Mouse (Mus musculus) megakaryocyte, adult 5-6 weeks (primary cell): ENCODE measurements around the gene Apoa2. TPM values are rescaled to one million over a fixed set of nuclear protein-coding genes. Genes with fewer than 3 reads are reported as not detected.

Experiments
- ATAC-seq: 2 replicates; pipeline ENCODE4 v1.8.0; 2016; ENCODE audit warnings: mild to moderate bottlenecking, inconsistent platforms; ENCODE audit not compliant: poor library complexity, severe bottlenecking
- total RNA-seq, 2 experiments: library from RNA; stranded (forward) in 1 of 2; stranded (reverse) in 1 of 2; fragments of 153-499, 151-499 nt in 1 of 2; fragments of 221-1000, 200-1000 nt in 1 of 2; gene quantifications; 2 replicates each; pipeline versions ENCODE4 v1.2.3 to v1.2.4; 2015 to 2017

The Apoa2 gene
- total RNA-seq, 2 experiments from 2014 or later, result not detected

DNA sequence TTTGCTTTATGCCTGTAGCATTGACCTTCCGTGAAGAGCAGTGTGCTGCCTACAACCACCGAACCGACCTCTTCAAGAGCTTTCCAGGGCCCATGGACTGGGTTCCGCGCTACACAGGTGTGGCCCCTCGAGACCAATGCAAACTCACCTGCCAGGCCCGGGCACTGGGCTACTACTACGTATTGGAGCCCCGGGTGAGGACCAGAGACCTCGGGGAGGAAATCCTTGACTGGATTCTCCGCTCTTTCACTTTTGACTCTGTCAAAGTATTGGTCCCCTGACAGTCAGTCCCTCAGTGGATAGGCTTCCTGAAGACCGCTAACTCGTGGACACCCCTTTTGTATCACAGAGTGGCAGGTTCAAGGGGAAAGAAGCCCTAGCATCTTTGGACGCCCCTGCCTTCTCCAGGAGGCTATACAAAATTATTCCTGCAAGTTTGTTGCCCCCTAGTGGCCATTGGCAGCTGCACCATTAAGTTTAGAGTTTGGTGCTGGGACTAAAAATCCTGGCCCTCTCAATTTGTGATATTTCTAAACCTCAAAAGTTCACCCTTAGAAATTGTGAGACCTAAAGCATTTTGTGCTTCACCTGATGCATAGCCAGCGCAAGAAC, 32.2 kb downstream of the Apoa2 start:
- peak; percentile 74 for ATAC-seq

DNA sequence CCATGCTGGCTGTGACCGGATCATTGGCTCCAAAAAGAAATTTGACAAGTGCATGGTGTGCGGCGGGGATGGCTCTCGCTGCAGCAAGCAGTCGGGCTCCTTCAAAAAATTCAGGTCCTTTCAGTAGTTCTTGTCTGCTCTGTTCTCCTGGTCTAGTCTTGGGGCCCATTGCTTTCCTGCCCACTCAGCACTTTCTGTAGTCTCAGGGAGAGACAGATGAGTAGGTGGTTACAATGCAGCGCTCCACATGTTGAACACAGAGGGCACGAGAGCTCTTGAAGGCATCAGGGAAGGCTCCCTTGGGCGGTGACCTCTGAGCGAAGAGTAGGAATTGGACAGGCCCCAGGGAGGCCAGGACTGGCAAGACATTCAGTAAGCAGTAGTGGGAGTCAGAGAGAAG, 32.9 kb downstream of the Apoa2 start:
- ATAC-seq, result no peak

DNA sequence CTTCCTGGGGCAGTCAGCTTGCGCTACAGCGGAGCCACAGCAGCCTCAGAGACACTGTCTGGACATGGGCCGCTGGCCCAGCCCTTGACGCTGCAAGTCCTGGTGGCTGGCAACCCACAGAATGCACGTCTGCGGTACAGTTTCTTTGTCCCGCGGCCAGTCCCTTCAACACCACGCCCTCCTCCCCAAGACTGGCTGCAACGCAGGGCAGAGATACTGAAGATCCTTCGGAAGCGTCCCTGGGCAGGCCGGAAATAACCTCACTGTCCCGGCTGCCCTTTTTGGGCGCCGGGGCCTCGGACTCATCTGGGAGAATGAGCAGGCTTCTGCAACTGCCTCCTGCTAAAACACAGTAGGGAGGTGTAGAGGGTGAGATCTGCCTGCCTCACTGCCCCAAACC, 34.1 kb downstream of the Apoa2 start:
- ATAC-seq, result no peak

DNA sequence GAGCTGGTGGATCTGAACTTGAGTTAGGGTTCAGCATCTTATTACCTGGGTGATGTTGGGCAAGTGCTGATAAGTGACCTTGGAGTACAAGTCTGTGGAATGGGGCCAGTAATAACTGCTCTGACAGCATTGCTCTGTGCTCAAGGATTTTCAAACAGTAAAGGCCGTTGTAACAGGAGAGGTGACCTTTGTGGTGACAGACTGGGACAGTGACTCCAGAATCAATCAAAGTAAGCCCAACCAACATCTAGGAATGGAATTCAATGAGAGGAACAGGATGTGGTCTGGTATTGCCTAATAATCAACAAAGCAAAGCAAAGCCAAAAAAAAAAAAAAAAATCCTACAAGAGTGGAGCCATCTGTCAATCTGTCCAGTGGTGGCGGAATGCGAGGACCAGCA, 35.5 kb downstream of the Apoa2 start:
- ATAC-seq, result 0 out of 2 replicates have a peak, but pooled peaks have one; percentile 16

DNA sequence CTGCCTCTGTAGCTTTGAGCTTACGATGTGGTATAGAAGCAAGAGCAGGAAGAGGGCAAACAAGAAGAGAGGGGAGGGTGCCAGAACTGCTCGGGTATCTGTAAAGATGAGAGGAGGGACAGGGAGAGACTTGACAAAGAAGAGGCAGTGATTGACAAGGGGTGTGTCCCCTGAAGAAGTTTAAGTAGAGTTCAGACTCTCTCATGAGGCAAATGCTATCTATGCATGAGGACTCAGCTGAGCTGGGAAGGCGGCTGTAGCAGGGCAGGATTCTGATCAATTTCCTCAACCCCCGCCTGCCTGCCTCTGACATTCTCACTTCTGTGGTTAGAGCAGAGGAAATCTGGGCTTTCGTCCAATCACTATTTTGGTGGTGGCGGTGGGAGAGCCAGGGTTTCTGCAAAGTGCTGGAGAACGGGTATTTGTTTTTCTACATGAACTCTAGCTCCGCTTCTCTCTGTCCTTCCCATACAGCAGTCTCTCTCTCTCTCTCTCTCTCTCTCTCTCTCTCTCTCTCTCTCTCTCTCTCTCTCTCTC, 37.8 kb downstream of the Apoa2 start:
- 0 out of 2 replicates have a peak, but pooled peaks have one; percentile 15 for ATAC-seq

DNA sequence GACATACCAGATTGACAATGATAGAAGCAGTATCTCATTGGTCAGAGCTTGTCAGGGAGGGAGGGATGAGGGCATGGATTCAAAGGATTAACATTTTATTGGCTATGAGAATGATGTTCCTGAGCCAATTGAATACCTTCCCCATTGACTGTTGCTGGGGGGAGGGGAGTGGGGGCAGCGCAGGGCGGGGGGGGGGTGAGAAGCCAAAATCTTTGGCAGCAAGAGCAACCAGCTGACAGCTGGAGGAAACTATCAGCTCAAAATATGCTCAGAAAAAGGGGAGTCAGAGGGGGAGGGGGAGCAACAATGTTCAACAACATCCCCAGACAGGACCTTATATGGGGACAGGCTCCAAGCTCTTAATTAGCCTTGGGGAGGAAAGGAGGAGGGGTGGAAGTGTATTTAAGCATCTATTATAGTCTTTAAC, 38.3 kb downstream of the Apoa2 start:
- ATAC-seq, result no peak

DNA sequence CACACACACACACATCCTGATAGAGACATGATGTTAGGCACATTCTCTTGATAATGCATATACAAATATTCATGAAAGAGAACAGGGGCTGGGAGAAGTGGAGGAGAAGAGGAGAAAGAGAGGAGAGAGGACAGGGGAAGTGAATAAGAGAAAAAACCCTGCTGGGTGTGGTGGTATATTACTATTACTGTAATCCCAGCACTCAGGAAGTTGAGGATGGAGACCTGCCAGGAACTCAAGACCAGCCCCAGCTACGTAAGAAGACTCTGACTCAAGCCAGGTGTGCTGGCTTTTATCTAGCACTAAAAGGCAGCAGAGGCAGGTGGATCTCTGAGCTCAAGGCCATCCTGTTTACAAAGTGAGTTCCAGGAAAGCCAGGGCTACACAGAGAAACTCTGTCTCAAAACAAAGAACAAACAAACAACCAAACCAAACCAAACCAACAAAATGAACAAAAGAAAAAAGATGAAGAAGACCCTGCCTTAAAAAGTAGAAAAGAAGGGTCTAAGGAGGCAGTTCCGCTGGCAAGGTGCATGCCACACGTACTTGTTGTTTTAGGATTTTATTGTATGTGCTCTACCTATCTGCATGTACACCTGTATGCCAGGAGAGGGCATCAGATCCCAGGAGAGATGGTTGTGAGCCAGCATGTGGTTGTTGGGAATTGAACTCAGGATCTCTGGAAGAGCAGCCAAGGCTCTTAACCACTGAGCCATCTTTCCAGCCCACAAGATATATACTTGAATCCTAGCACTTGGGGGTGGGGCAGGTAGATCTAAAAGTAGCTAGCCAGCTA, 39.0 kb downstream of the Apoa2 start:
- peak; percentile 54; the same call in 1 of the 2 replicates for ATAC-seq

DNA sequence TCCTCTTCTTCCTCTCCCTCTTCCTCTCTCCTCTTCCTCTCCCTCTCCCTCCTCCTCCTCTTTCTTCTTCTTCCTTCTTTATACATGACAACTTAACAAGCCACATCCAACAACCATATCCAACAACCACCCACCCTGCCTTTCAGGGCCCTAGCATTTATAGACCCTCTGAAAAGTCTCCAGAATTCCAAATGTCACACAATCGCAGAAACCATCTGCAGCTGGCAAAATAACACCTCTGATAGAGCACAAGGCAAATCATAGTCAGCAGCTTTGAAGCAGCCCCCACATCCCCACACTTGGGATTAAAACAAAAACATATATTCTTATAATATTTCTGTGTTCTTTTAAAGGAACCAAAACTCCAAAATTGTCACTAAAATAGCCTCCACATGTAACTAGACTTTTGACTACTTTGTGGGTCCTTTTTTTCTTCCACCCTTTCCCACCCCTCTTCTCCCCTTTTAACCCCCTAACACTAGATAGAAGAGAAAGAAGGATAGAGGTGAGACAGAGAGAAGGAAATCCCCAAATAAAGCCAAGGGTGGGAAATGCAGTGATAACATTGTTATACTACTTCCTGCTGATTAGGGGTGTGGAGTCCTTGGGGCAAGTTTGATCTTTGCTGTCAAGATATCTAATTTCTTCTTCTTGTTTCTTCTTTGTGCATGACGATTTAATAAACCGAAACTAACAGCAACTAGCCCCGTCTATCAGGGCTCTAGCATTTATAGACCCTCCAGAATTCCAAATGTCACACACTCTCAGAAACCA, 41.3 kb downstream of the Apoa2 start:
- ATAC-seq, result no peak

DNA sequence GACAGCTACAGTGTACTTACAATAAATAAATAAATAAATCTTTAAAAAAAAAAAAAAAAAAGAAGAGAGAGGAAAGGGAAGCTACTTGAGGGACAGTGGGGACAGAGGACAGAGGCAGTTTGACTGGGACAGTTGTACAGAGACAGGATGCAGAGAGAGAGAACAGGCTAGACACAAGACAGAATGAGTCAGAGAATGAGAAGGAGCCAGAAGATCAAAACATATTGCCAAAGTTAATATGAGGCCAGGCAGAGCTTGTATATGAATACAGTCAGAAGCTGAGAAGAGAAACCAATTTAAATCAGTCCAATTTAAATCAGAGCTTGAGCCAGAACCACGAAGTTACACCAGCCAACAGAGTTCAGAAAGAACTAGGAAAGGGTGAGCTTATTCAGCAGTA, 43.5 kb downstream of the Apoa2 start:
- ATAC-seq, result no peak

DNA sequence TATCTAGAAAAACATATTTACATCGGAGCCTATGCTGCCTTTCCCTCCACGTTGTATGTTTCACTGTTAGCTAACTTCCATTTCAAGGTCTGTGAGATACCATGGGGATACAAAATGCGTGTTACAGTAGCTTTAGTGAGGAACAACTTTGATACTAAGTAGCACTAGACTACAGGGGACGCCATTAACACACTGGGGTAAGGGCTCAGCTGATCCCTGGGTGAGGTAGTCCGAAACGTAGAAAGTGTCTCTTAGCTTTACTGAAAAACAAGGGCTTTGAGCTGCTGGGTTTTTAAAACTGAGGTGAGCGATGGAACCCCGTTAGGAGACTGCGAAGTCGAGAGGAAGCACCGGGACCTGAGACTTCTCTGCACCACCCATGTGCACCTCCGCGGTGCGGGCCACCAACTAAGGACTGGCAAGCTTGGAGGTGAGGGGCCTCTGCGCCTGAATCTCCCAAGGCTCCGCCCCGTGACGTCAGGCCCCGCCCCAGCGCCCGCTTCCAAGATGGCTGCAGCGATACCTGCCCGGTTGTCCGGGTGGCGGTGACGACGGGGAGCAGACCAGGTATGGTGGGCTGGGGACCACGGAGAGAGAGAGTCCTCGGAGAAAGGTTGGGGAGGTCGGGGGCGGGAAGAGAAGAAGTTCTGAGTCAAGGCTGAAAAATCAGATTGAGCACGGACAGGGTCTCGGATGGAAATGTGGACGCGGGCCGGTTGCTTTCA, 45.2 kb downstream of the Apoa2 start, which contains the start of gene B4galt3:
TSS of gene B4galt3 (plus strand) at position 481 of the 725 bp plus-strand sequence.
- peak; percentile 87 for ATAC-seq

DNA sequence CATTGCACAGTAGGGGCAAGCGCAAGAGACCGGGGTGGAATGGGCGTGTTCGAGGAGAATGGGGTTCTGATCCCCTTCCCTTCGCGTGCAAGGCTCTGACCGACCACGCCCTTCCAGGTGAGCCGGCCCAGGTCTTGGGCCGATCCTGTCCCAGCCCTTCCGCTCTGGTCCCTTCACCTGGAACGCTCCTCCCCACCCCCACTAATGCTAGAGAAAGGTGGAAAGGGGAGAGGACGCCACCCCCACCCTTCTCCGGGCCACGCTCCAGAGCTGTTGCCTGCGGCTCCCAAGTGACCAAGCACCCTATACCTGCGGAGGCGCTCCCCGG, 45.7 kb downstream of the Apoa2 start:
- peak; percentile 33 for ATAC-seq

DNA sequence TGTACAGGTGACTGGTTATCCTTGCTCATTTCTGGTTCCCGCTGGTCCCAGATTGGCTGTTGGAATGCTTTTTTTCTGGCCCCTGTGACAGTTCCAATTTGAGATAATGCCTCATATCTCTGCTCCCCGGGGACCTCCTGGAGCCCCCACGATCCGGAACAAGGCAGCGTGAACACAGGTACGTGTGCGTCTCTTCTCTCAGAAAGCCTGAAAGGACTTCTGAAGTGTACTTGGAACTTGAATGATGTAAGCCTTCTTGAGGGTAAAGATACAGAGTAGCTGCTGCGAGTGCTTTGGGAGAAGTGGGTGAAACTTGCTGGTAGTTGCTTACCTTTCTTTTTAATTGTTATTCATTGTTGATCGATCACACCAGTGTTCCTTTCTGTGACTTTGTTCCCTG, 46.3 kb downstream of the Apoa2 start:
- ATAC-seq, result no peak

DNA sequence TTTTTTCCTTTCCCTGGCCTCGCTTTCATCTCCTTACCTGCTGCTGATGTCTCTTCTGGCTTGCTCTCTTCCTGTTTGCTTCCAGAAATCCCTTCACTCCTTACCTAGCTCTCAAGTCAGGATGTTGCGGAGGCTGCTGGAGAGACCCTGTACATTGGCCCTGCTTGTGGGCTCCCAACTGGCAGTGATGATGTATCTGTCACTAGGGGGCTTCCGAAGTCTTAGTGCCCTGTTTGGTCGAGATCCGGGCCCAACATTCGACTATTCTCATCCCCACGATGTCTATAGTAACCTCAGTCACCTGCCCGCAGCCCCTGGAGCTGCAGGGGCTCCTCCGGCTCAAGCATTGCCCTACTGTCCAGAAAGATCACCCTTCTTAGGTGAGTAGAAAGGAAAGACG, 46.8 kb downstream of the Apoa2 start:
- no peak for ATAC-seq

DNA sequence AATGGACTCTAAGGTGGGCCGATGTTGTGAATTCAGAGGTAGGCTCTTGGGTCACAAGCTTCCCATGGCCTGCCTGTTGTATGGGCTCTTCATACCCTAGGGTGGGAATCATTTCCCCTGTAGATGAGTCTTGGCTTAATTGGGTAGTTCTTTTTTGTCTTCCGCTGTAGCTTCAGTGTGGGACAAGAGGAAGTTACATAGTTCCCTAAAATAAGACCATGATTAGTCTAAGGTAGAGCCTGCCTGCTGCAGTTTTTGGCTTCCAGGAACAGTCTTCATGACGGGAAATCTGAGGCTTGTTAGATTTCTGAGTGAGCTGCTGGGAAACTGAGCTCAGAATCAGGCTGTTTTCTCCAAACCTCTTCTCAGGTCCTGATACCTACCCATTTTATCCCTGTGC, 47.2 kb downstream of the Apoa2 start:
- peak; percentile 40 for ATAC-seq

DNA sequence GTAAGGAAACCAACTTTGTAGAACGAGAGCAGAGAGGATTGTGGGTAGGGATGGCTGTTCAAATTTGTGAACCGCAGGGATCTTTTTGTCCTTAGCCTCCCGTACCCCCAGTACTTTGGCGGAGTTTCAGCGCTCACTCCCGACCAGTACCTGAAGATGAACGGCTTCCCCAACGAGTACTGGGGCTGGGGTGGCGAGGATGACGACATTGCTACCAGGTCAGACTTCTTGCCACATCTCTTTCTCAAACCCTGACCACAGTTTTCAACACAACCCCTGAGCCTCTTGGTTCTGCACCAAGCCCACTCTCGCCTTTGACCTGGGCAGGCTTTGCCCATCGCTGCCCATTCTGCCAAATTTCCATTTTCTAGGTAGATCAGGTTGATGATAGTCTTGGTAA, 49.3 kb downstream of the Apoa2 start:
- ATAC-seq, result peak; percentile 72

DNA sequence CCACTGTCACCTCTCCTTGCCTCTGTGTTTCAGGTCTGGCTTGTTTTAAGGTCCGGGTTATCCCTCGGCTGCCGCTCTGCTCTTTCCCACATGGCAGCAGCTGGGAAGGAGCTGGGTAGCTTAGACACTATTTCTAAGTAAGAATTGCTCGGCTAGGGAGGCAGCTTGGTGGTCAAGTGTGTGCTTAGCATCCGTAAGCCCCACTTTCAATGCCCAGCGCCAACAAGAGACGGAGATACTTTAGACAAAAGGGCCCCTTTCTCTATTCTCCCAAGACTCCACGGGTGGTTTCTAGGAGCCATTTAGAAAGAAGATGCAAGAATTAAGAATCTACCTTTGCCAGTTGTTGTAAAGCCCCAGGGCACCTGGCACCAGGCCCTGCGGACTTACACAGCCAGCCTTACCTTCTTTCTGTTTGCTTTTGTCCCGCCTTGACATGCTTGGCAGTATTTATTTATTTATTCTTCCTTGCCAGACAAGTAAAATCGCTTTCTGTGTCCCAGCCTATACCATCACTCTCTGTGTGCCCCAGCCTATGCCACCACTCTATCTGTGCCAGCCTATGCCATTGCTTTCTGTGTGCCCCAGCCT, 50.4 kb downstream of the Apoa2 start:
- ATAC-seq, result no peak
